8 mouse cellular contexts compared by ENCODE assay signal in the genomic region with DNA sequence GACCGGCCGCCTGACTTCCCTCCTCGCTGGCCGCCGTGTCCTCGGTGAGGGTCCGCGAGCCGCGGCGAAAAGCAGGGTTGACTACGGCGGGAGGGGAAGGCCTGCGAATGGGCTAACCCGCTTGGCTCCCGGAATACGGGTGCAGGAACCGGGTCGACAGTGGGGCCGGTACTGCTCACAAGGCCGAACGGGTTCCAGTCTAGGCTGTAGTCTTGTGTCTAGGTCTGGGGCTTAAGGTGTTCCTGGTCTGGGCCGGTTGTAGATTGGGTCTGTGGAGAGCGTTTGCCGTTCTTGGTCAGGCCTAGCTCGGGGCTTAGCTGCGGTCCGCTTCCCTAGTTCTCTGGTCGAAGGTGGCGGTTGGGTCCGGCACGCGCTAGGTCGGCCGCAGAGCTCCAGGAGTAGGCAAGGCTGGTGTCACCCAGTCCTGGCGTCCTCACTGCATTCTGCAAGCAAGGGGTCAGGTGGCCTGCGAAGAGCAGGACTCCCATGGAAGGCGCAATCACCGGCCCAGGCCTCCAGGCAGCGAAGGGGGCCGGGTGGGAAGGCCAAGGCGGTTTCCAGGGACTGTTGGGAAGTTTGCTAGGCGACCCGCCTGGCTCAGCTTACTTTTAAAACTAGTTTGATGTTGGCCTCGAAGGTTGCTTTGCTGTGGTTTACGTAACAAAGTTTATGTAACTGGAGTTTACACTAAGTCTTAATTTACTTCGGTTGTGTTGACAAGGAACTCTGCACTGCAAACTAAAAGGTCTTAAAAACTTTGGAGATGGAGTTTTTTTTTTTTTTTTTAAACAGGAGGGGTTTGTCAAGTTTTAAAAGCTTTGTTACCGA. TPM values are rescaled to one million over a fixed set of nuclear protein-coding genes. Genes with fewer than 3 reads are reported as not detected.
DNase-seq lines count a peak whose midpoint lies in the region; ATAC-seq lines count a peak whose summit lies in the region.

No protein-coding gene starts in this region.

- H3K4me1 ChIP-seq in heart, embryonic 10.5 days, result peaks cover 31% of the 10 kb centered on the region
- H3K4me1 ChIP-seq in embryonic facial prominence, embryonic 13.5 days, result peaks cover 33% of the 10 kb centered on the region
- peaks cover 22% of the 10 kb centered on the region for H3K4me1 ChIP-seq in limb, embryonic 15.5 days
- H3K4me1 ChIP-seq in midbrain, embryonic 15.5 days, result peaks cover 38% of the 10 kb centered on the region

- intact Hi-C loops in heart, postnatal 36 days (cut with DNase I), result loop anchor here (5.0 kb wide), 1 partner anchor 169 kb away; a partner anchor contains a TSS
- intact Hi-C loops in heart, postnatal 25 days (cut with DNase I), result no loop called here

- WGBS in heart, embryonic 10.5 days, result 1% methylated on average over 48 of the region's 48 CpGs
- under 1% methylated on average over 48 of the region's 48 CpGs for WGBS in embryonic facial prominence, embryonic 13.5 days
- WGBS in limb, embryonic 15.5 days, result 1% methylated on average over 48 of the region's 48 CpGs
- 2% methylated on average over 48 of the region's 48 CpGs for WGBS in midbrain, embryonic 15.5 days

- no peaks in the 10 kb centered on the region for H3K9me3 ChIP-seq in heart, embryonic 10.5 days
- no peaks in the 10 kb centered on the region for H3K9me3 ChIP-seq in embryonic facial prominence, embryonic 13.5 days
- no peaks in the 10 kb centered on the region for H3K9me3 ChIP-seq in limb, embryonic 15.5 days
- H3K9me3 ChIP-seq in midbrain, embryonic 15.5 days, result no peaks in the 10 kb centered on the region

- peak overlapping the region; percentile 95 for H3K4me3 ChIP-seq in heart, embryonic 10.5 days
- H3K4me3 ChIP-seq in embryonic facial prominence, embryonic 13.5 days, result peak overlapping the region; percentile 97
- peak overlapping the region; percentile 84 for H3K4me3 ChIP-seq in limb, embryonic 15.5 days
- peak overlapping the region; percentile 77 for H3K4me3 ChIP-seq in midbrain, embryonic 15.5 days

- peak; percentile 84 for DNase-seq in heart, embryonic 10.5 days (ENCODE audit: low spot score)
- DNase-seq in heart, postnatal 36 days, result no peak
- peak; percentile 65 for DNase-seq in Muller cell, postnatal 12 days (ENCODE audit: inconsistent ontology term)
- peak; percentile 31 for DNase-seq in heart, postnatal 25 days (ENCODE audit: low spot score)
- no peak for DNase-seq in thymus, postnatal 36 days

- H3K9ac ChIP-seq in embryonic facial prominence, embryonic 13.5 days, result peak overlapping the region; percentile 99
- peak overlapping the region; percentile 92 for H3K9ac ChIP-seq in limb, embryonic 15.5 days
- H3K9ac ChIP-seq in midbrain, embryonic 15.5 days, result peak overlapping the region; percentile 73

- H3K27me3 ChIP-seq in heart, embryonic 10.5 days (ENCODE audit: insufficient read depth, poor library complexity, severe bottlenecking), result no peaks in the 10 kb centered on the region
- no peaks in the 10 kb centered on the region for H3K27me3 ChIP-seq in embryonic facial prominence, embryonic 13.5 days
- H3K27me3 ChIP-seq in limb, embryonic 15.5 days, result no peaks in the 10 kb centered on the region
- H3K27me3 ChIP-seq in midbrain, embryonic 15.5 days (replicated peaks), result no peaks in the 10 kb centered on the region

- no peaks in the 10 kb centered on the region for H3K36me3 ChIP-seq in heart, embryonic 10.5 days
- no peaks in the 10 kb centered on the region for H3K36me3 ChIP-seq in embryonic facial prominence, embryonic 13.5 days
- no peaks in the 10 kb centered on the region for H3K36me3 ChIP-seq in limb, embryonic 15.5 days
- H3K36me3 ChIP-seq in midbrain, embryonic 15.5 days (replicated peaks), result no peaks in the 10 kb centered on the region

- ATAC-seq in embryonic facial prominence, embryonic 13.5 days (ENCODE audit: insufficient number of reproducible peaks, insufficient read depth, low FRiP score, low TSS enrichment, low read depth), result peak; percentile 46; the same call in 1 of the 2 replicates
- ATAC-seq in limb, embryonic 15.5 days (ENCODE audit: insufficient number of reproducible peaks, low FRiP score, low TSS enrichment, low read depth), result peak; percentile 68
- peak; percentile 77 for ATAC-seq in midbrain, embryonic 15.5 days (replicated peaks)

- H3K4me2 ChIP-seq in embryonic facial prominence, embryonic 13.5 days, result peak overlapping the region; percentile 67
- H3K4me2 ChIP-seq in limb, embryonic 15.5 days, result peak overlapping the region; percentile 60
- peak overlapping the region; percentile 76 for H3K4me2 ChIP-seq in midbrain, embryonic 15.5 days

- H3K27ac ChIP-seq in heart, embryonic 10.5 days, result peak overlapping the region; percentile 97
- peak overlapping the region; percentile 97 for H3K27ac ChIP-seq in embryonic facial prominence, embryonic 13.5 days
- peak overlapping the region; percentile 94 for H3K27ac ChIP-seq in limb, embryonic 15.5 days
- peak overlapping the region; percentile 97 for H3K27ac ChIP-seq in midbrain, embryonic 15.5 days

RNA-seq across cellular contexts. Expression of a gene that starts 0.6 kb away (rescaled TPM):
- not detected in 2 replicates for polyA plus RNA-seq in heart, embryonic 10.5 days (2016; fragmentation: Nextera tagmentation; extraction: Ambion mirVana)
- 1 to 10 TPM; 1.2 to 1.4 TPM for total RNA-seq in heart, postnatal 36 days (2021)
- not detected in 2 replicates for polyA plus RNA-seq in embryonic facial prominence, embryonic 13.5 days (2015; fragmentation: Nextera tagmentation; extraction: Ambion mirVana)
- not detected for total RNA-seq in heart, postnatal 25 days (2021)
- polyA plus RNA-seq in limb, embryonic 15.5 days (2015; fragmentation: Nextera tagmentation; extraction: Ambion mirVana), result not detected in 2 replicates
- polyA plus RNA-seq in midbrain, embryonic 15.5 days (2015; fragmentation: Nextera tagmentation; extraction: Ambion mirVana), result not detected in 2 replicates

RNA-seq across cellular contexts. Expression of a gene that starts 0.8 kb away (rescaled TPM):
- 110 and 129 TPM in 2 replicates for polyA plus RNA-seq in heart, embryonic 10.5 days (2016; fragmentation: Nextera tagmentation; extraction: Ambion mirVana)
- 10 to 100 TPM; 74.6 to 76.6 TPM for total RNA-seq in heart, postnatal 36 days (2021)
- polyA plus RNA-seq in embryonic facial prominence, embryonic 13.5 days (2015; fragmentation: Nextera tagmentation; extraction: Ambion mirVana), result 156 and 157 TPM in 2 replicates
- total RNA-seq in heart, postnatal 25 days (2021), result 10 to 100 TPM; 64.7 to 68.7 TPM
- polyA plus RNA-seq in limb, embryonic 15.5 days (2015; fragmentation: Nextera tagmentation; extraction: Ambion mirVana), result 129 and 130 TPM in 2 replicates
- polyA plus RNA-seq in midbrain, embryonic 15.5 days (2015; fragmentation: Nextera tagmentation; extraction: Ambion mirVana), result 280 and 308 TPM in 2 replicates

Comparison
In these comparisons a context has a peak if more than half of its experiments do, and no peak if none do; other contexts are left out.
1. DNase-seq: peak in heart, embryonic 10.5 days (single experiment), Muller cell, postnatal 12 days (single experiment) and heart, postnatal 25 days (single experiment); none in heart, postnatal 36 days (0 of 2) and thymus, postnatal 36 days (0 of 2).
2. Peak in every context shown above with its lines, with median percentiles within 50 percentile points of each other: H3K27ac ChIP-seq, H3K4me3 ChIP-seq, ATAC-seq, H3K4me2 ChIP-seq and H3K9ac ChIP-seq.